Mouse (Mus musculus) layer of hippocampus, adult 8-10 months (tissue): ENCODE data around the gene Nudt3. TPM values are rescaled to one million over a fixed set of nuclear protein-coding genes. Genes with fewer than 3 reads are reported as not detected.
"Not testable (repeated sequence)": the region's sequence is repeated elsewhere in the genome, so short reads cannot be mapped to it uniquely, and the experiment has no call there.

Experiments
- DNase-seq, 2 experiments: peaks; one replicate each; pipeline ENCODE4 v3.0.0; 2022; ENCODE audit warnings: low spot score in 2 of 2
- total RNA-seq, 4 experiments: library from RNA; stranded (reverse); gene quantifications; 2 replicates each; pipeline ENCODE4 v1.2.4; 2022

Nudt3 gene
- total RNA-seq, 4 experiments from 2014 or later: 470 to 533 (median 501) TPM

GRCm38 (mm10) chr17:27636132-27637020 lies 13.1 kb upstream of the Nudt3 start, which contains the start of gene Rps10:
TSS of gene Rps10 (minus strand) at chr17:27636669.
- no peak for DNase-seq

- DNase-seq: not testable (repeated sequence)
Measured at GRCm38 (mm10) chr17:27635575-27635903, 12.2 kb upstream of the Nudt3 start.

GRCm38 (mm10) chr17:27634871-27635574 lies 11.7 kb upstream of the Nudt3 start, which contains the start of gene RPS10-NUDT3:
TSS of gene RPS10-NUDT3 (minus strand) at chr17:27635222.
- peak; percentile 76 to 82 for DNase-seq

GRCm38 (mm10) chr17:27629249-27630020 lies 6.1 kb upstream of the Nudt3 start:
- DNase-seq: peak in 1 of 2 experiments; percentile 88

- DNase-seq: no peak
Measured at GRCm38 (mm10) chr17:27628376-27628775, 5.1 kb upstream of the Nudt3 start.

DNA sequence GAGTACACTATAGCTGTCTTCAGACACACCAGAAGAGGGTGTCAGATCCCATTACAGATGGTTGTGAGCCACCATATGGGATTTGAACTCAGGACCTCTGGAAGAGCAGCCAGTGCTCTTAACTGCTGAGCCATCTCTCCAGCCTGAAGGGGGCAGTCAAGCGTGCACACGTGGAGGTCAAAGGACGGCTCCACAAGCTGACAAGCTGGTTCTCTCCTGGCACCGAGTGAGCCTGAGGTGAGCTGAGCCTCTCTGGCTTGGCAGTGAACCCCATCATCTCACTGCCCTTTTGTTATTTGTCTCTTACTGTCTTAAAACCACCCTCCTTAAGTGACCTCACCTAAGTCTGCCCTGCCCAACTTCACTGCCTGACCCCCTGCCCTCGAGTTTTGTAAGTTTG lies 4.2 kb upstream of the Nudt3 start:
- DNase-seq: no peak

DNA sequence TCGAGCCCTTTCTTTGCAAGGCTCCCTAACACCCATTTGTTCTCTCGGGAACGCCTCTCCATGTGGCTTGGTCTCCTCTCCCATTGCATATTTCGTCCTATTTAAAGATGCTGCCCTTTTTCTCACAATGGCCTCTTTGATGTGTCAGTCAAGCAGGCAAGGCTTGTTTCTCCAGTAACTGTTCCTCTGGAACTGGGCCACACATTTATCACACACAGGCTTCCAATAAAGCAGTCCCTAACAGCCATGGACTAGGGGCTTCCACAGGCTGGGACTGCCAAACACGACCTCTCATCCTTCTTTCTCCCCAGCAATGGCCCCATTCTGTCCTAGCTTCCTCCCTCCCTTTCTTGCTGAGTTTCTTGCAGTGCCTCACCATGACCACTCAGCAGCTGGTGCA lies 3.4 kb upstream of the Nudt3 start:
- no peak for DNase-seq

GRCm38 (mm10) chr17:27625455-27626251 lies 2.4 kb upstream of the Nudt3 start:
- DNase-seq: no peak

- no peak for DNase-seq
Measured at GRCm38 (mm10) chr17:27622611-27623359, 510 bp downstream of the Nudt3 start.

DNA sequence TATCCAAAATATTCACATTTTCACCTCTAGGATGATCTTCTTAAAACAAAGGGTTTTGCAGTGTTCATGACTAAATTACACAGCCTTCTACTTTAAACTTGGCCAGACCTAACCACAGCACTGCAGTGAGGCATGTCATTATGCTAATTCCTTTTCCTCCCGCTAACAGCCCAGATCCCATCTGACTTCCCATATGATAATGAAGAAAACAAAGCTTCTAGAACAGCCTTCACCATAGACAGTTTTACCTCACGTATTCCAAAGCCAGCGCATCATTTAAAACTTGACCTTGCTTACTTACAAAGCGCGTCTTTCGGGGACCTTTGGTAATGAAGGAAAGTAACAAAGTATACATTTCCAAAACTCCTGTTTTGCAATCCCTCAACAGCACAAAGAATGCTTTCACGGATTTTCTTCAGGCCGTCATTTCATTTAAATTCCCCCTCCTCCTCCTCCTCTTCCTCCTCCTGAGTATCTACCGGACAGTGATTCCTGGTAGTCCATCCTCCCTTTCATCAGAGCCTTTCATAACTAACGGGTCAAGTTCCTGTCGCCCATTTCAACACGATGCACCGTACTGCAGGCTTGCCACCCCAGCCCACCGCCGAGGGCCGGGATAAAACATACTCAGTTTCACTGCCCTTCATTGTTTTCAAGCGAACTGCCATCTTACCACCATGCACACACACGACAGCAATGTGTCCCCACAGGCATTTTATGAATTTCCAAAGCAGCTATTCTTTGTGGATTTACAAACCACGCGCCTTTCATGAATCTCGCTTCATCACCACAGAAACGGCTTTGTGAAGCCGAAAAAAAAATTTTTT lies 1.4 kb downstream of the Nudt3 start:
- DNase-seq: no peak

DNA sequence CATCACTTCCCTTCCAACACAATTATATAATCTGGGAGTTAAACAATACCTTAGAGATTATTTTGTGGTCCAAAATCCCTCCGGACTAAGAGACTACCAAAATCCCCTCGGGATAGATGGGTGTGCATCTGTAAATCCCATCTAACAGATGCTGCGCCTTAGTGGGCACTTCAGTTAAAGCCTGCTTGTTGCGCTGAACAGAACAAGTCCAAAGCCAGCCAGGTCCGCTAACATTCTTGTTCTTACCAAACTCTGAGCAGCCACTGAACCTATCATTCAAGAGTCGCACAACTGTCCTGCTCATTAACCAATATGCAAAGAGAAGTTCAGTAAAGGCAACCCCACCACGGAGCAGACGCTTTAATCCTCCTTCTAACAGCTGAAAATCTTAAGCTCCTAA lies 2.1 kb downstream of the Nudt3 start:
- no peak for DNase-seq

DNA sequence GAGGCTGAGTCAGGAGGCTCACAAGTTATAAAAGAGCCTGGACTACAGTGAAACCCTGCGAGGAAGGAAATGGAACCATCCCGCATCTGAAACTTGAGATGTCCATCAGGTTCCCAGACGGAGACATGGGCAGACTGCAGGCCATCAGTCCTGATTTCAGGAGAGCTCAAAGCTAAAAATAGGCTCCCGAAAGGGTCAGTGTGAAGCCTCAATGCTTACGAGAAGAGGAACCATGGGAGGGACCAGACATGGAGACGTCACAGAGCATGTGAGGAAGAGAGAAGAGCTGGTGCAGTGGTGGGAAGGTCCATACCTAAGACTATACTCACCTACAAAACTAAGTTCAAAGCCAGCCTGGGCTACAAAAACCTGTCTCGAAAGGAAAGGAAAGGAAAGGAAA lies 7.9 kb downstream of the Nudt3 start:
- no peak for DNase-seq

- DNase-seq: no peak
Measured at GRCm38 (mm10) chr17:27613016-27613415, 10.3 kb downstream of the Nudt3 start.

DNA sequence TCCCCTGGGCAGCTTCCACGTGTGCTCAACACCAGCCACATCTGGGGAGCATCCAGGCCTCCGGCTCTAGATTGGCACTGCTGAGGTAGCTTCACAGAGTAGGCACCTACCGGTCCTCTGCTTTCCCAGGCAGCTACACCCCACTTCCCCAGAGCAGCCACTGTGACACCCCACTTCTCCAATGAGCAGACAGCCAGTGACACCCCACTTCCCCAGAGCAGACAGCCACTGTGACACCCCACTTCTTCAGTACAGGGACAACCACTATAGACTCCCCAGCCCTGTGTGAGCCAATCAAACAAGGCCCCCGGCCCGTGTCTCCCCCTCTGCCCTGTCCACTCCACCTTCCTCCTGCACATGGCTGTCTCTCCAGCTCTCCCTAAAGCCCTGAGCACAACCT lies 11.3 kb downstream of the Nudt3 start:
- DNase-seq: no peak

DNA sequence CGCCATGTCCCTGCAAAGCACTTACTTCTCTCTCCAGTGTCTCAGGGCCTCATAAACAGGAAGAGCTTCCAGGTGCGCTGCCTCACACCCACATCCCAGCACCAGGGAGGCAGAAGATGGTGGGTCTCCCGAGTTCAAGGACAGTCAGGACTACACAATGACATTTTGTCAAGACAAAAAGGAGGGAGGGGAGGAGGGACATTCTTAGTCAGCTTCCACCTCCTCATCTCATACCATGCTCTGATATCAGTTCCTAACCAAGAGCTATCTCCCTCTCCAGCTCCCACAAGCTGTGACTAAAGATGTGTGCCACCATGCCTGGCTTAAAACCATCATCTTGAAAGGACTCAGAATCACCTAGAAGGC lies 11.8 kb downstream of the Nudt3 start:
- DNase-seq: no peak

DNA sequence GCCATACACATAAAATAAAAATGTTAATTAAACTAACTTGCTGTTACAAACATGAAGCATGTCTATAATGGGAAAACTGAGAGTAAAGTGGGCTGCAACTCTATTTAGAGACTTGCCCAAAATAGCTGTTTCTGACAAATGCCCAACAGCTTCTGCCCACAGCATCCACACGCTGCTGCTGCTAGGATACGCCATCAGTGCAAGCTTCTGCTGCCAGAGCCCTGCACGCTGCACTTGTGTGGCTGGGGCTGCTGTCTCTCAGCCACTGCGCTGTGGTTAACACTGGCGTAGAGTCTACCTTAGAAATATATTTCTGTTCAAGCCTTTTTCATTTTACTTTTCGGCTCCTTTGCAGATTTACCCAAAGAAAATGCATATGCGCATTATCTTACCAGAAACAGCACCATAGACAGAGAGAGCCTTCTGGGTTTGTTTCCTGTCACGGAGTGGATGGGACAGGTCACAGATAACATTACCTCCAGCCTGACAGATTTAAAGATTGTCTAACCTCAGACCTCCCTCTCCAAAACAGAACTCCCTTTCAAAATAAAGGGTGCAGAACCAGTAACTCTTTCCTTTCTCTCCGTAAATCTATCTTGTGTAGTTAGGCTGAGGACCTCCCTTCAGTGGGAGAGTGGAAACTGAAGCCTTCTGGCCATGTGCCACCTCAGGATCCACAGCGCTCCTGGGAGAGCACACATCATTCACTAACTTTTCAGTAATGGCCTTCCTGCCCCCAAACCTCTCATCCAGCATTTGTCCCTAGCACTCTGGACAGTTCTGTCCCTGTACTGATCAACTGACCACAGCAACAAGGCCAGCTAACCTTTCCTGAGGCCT lies 12.4 kb downstream of the Nudt3 start:
- DNase-seq: peak; percentile 70 to 73

GRCm38 (mm10) chr17:27609576-27609975 lies 13.7 kb downstream of the Nudt3 start:
- no peak for DNase-seq

- DNase-seq: no peak
Measured at GRCm38 (mm10) chr17:27603522-27604234, 19.6 kb downstream of the Nudt3 start.
